Mouse (Mus musculus) midbrain, postnatal 0 days (tissue): Measurements from ENCODE around the gene Foxn3. TPM values are rescaled to one million over a fixed set of nuclear protein-coding genes. Genes with fewer than 3 reads are reported as not detected.

Experiments
- ATAC-seq: fragments of 200-750 bp; cut with Nextera tagmentation; 2 replicates; pipeline ENCODE4 v1.8.0; 2017; ENCODE audit warnings: moderate number of reproducible peaks, mild to moderate bottlenecking, moderate TSS enrichment, moderate library complexity; ENCODE audit not compliant: low FRiP score
- DNase-seq: peaks from one replicate; pipeline ENCODE4 v3.0.0-alpha.2; 2015; ENCODE audit warnings: low spot score
- H3K27ac ChIP-seq: fragments of 300-500 bp; sonication (generic); 2 replicates; pipeline ENCODE4 v1.5.1; 2014; ENCODE audit warnings: low read depth, mild to moderate bottlenecking, low read length, mixed read lengths
- H3K27me3 ChIP-seq: fragments of 300-500 bp; sonication (generic); 2 replicates; pipeline ENCODE4 v1.6.1; 2014; ENCODE audit warnings: low read length, control low read depth, mixed read lengths; ENCODE audit not compliant: insufficient read depth
- H3K36me3 ChIP-seq: fragments of 300-500 bp; sonication (generic); 2 replicates; pipeline ENCODE4 v1.6.1; 2014; ENCODE audit warnings: low read length, control low read depth, mixed read lengths; ENCODE audit not compliant: insufficient read depth
- H3K4me1 ChIP-seq: fragments of 300-500 bp; sonication (generic); 2 replicates; pipeline ENCODE4 v1.6.1; 2014; ENCODE audit warnings: mild to moderate bottlenecking, control low read depth, antibody characterized with exemption, low read length, mixed read lengths; ENCODE audit not compliant: insufficient read depth
- H3K4me2 ChIP-seq: fragments of 300-500 bp; sonication (generic); 2 replicates; pipeline ENCODE4 v1.6.1; 2014; ENCODE audit warnings: low read depth, mild to moderate bottlenecking, low read length, mixed read lengths; ENCODE audit not compliant: poor library complexity, severe bottlenecking
- H3K4me3 ChIP-seq: fragments of 300-500 bp; sonication (generic); 2 replicates; pipeline ENCODE4 v1.5.1; 2014; ENCODE audit warnings: low read depth, mild to moderate bottlenecking, low read length, moderate library complexity
- H3K9ac ChIP-seq: fragments of 300-500 bp; sonication (generic); replicated peaks from 2 replicates; pipeline ENCODE4 v1.6.1; 2014; ENCODE audit warnings: mild to moderate bottlenecking, low read length, moderate library complexity, mixed read lengths; ENCODE audit not compliant: poor library complexity, severe bottlenecking
- H3K9me3 ChIP-seq: fragments of 300-500 bp; sonication (generic); 2 replicates; pipeline ENCODE4 v1.6.1; 2016; ENCODE audit warnings: low read length, control low read depth
- CTCF ChIP-seq: IDR thresholded peaks from 2 replicates; pipeline ENCODE4 v1.5.1; 2016; ENCODE audit warnings: antibody characterized with exemption, mild to moderate bottlenecking
- WGBS: fragments of 180-500 bp; shearing (Covaris S2); extraction: QIAGEN DNeasy Blood & Tissue Kit; methylation state at CpG from one replicate; pipeline ENCODE4 v1.1.7; 2014; 5-methylcytosine and 5-hydroxymethylcytosine counted together
- polyA plus RNA-seq: library from polyadenylated mRNA; unstranded; fragments of >200 nt; fragmentation: Nextera tagmentation; extraction: Ambion mirVana; gene quantifications from 2 replicates; pipeline ENCODE4 v1.2.1, GENCODE M21; 2015
- total RNA-seq: library from RNA; depleted of rRNA; stranded (reverse); fragments of >200 nt; gene quantifications from 2 replicates; pipeline ENCODE4 v1.2.3, GENCODE M21; 2014

Foxn3 gene
- total and polyA plus RNA-seq, 2 experiments from 2014 or later, result 38.9 to 72.7 TPM

GRCm38 (mm10) chr12:99331341-99331947 is 231.9 kb downstream of the Foxn3 start:
- no peak for TF ChIP-seq CTCF
- Histone ChIP-seq H3K4me2 (no peak overlapping the region), H3K27ac (no peak overlapping the region), H3K9me3 (no peaks in the 10 kb centered on the region), H3K36me3 (no peaks in the 10 kb centered on the region; the same call in 1 of the 2 replicates), H3K4me3 (no peak overlapping the region), H3K9ac (no peak overlapping the region), H3K27me3 (no peaks in the 10 kb centered on the region), H3K4me1 (peaks cover 26% of the 10 kb centered on the region)
- no peak for ATAC-seq
- WGBS, result 53% methylated on average over 8 of the region's 8 CpGs
- no peak for DNase-seq

GRCm38 (mm10) chr12:99330822-99331285 is 232.5 kb downstream of the Foxn3 start:
- peaks cover 26% of the 10 kb centered on the region for H3K4me1 ChIP-seq
- no peaks in the 10 kb centered on the region for H3K9me3 ChIP-seq
- H3K36me3 ChIP-seq, result no peaks in the 10 kb centered on the region; the same call in 1 of the 2 replicates
- no peak overlapping the region for H3K4me2 ChIP-seq
- TF ChIP-seq CTCF, result no peak
- DNase-seq, result no peak
- no peak for ATAC-seq
- H3K4me3 ChIP-seq, result no peak overlapping the region
- WGBS, result 78% methylated on average over 12 of the region's 12 CpGs
- no peak overlapping the region for H3K27ac ChIP-seq
- no peak overlapping the region for H3K9ac ChIP-seq
- no peaks in the 10 kb centered on the region for H3K27me3 ChIP-seq

- peak overlapping the region; percentile 55; the same call in 1 of the 2 replicates for H3K27ac ChIP-seq
- peaks cover 26% of the 10 kb centered on the region for H3K4me1 ChIP-seq
- no peaks in the 10 kb centered on the region; the same call in 1 of the 2 replicates for H3K36me3 ChIP-seq
- no peak for TF ChIP-seq CTCF
- DNase-seq (no peak), ATAC-seq (peak; percentile 34; the same call in 1 of the 2 replicates)
- peak overlapping the region; percentile 24; the same call in 1 of the 2 replicates for H3K9ac ChIP-seq
- H3K4me3 ChIP-seq, result no peak overlapping the region
- no peaks in the 10 kb centered on the region for H3K27me3 ChIP-seq
- 12% methylated on average over 20 of the region's 20 CpGs for WGBS
- H3K4me2 ChIP-seq, result no peak overlapping the region; the same call in 1 of the 2 replicates
- no peaks in the 10 kb centered on the region for H3K9me3 ChIP-seq
Measured at GRCm38 (mm10) chr12:99329301-99330257, 233.8 kb downstream of the Foxn3 start.

- H3K4me3 ChIP-seq, result no peak overlapping the region
- no peak for ATAC-seq
Measured at GRCm38 (mm10) chr12:99326157-99326556, 237.2 kb downstream of the Foxn3 start.

GRCm38 (mm10) chr12:99321633-99322431 is 241.6 kb downstream of the Foxn3 start:
- Histone ChIP-seq H3K27me3 (no peaks in the 10 kb centered on the region), H3K4me3 (no peak overlapping the region), H3K4me1 (no peaks in the 10 kb centered on the region), H3K27ac (no peak overlapping the region), H3K4me2 (no peak overlapping the region), H3K9me3 (no peaks in the 10 kb centered on the region), H3K9ac (no peak overlapping the region), H3K36me3 (no peaks in the 10 kb centered on the region)
- no peak for ATAC-seq
- 81% methylated on average over 12 of the region's 12 CpGs for WGBS
- DNase-seq, result no peak
- TF ChIP-seq CTCF, result no peak

More at GRCm38 (mm10) chr12:99326157-99326556, 237.2 kb downstream of the Foxn3 start:
- Histone ChIP-seq H3K36me3 (no peaks in the 10 kb centered on the region), H3K27me3 (no peaks in the 10 kb centered on the region), H3K27ac (no peak overlapping the region), H3K4me2 (no peak overlapping the region), H3K4me1 (peaks cover 14% of the 10 kb centered on the region), H3K9me3 (no peaks in the 10 kb centered on the region), H3K9ac (no peak overlapping the region)
- WGBS, result 66% methylated on average over 8 of the region's 8 CpGs
- DNase-seq, result no peak
- no peak for TF ChIP-seq CTCF
